In the genomic region with DNA sequence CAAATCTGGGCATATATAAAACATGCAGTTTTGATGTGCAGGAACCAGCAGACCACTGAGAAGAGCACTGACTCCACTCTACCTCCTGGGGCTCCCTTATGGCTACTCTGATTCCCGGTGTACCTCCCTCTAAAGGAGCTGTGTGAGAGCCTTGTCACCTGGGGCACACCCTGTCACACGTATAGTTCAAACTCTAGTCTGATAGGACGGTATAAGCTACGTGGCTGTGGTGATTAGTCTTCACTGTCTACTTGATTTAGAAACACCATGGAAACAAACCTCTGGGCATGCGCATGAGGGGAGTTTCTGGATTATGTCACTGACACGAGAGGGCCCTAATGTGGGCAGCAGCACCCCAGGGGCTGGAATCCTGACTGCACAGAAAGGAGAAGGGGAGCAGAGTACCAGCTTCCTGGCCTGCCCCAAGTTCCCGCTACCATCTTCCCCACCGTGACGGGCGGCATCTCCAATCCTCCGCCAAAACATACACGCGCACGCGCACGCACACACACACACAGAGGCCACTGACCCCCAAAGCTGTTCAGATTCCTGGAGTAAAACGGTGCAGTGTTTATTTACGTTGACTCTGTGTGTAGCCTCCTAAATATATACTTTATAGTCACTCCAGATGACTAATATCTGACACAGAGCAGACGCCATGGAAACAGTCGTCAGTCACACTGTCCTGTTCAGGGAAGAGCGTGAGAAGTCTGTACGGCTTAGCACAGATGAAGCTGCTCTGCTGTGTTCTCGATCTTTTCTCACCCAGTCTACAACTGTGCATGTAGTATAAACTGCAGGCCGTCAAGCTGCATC, we compare ENCODE assay signal across 12 mouse cellular contexts. TPM values are rescaled to one million over a fixed set of nuclear protein-coding genes. Genes with fewer than 3 reads are reported as not detected.
DNase-seq lines count a peak whose midpoint lies in the region; ATAC-seq and TF ChIP-seq lines count a peak whose summit lies in the region.
"Had no signal": no experiment of that assay in that cellular context is flagged by ENCODE, and none has a peak within 500 bp of the region (broad histone marks: within the 10 kb centered on the region; RNA-seq: fewer than 3 reads in every experiment).

No protein-coding gene starts in this region.

- no peak; the same call in 1 of the 2 replicates for TF ChIP-seq CTCF in intestine, postnatal 0 days (IDR thresholded peaks at IDR 0.05; ENCODE audit: low read depth)

- 78% methylated on average over 24 of the region's 24 CpGs for WGBS in hindbrain, embryonic 10.5 days
- 73% methylated on average over 24 of the region's 24 CpGs for WGBS in hindbrain, embryonic 16.5 days
- WGBS in intestine, postnatal 0 days = 37% methylated on average over 24 of the region's 24 CpGs

- no peak overlapping the region for H3K4me3 ChIP-seq in hindbrain, embryonic 10.5 days
- H3K4me3 ChIP-seq in hindbrain, embryonic 16.5 days (ENCODE audit: low read length) = no peak overlapping the region
- peak overlapping the region; percentile 14; the same call in 1 of the 2 replicates for H3K4me3 ChIP-seq in intestine, postnatal 0 days (ENCODE audit: low read depth, low read length)

- H3K27me3 ChIP-seq in hindbrain, embryonic 10.5 days (ENCODE audit: insufficient read depth, poor library complexity, severe bottlenecking) = no peaks in the 10 kb centered on the region
- no peaks in the 10 kb centered on the region for H3K27me3 ChIP-seq in hindbrain, embryonic 16.5 days (replicated peaks; ENCODE audit: control insufficient read depth, insufficient read depth, low read length)
- no peaks in the 10 kb centered on the region for H3K27me3 ChIP-seq in intestine, postnatal 0 days (replicated peaks; ENCODE audit: control insufficient read depth, insufficient read depth, low read length)

- no peak for ATAC-seq in hindbrain, embryonic 16.5 days
- ATAC-seq in intestine, postnatal 0 days = peak; percentile 86

- H3K9ac ChIP-seq in hindbrain, embryonic 16.5 days (ENCODE audit: low read depth, low read length) = no peak overlapping the region
- no peak overlapping the region for H3K9ac ChIP-seq in intestine, postnatal 0 days (ENCODE audit: low read depth, low read length)

- H3K9me3 ChIP-seq in hindbrain, embryonic 10.5 days = no peaks in the 10 kb centered on the region
- no peaks in the 10 kb centered on the region for H3K9me3 ChIP-seq in hindbrain, embryonic 16.5 days (ENCODE audit: control insufficient read depth, low read length)
- no peaks in the 10 kb centered on the region for H3K9me3 ChIP-seq in intestine, postnatal 0 days (ENCODE audit: control insufficient read depth)

- peaks cover 37% of the 10 kb centered on the region for H3K4me1 ChIP-seq in hindbrain, embryonic 10.5 days (replicated peaks)
- peaks cover 2% of the 10 kb centered on the region; the same call in 1 of the 2 replicates for H3K4me1 ChIP-seq in hindbrain, embryonic 16.5 days (ENCODE audit: control insufficient read depth, insufficient read depth, low read depth, low read length)
- H3K4me1 ChIP-seq in intestine, postnatal 0 days (replicated peaks; ENCODE audit: control insufficient read depth, insufficient read depth, low read length) = 0 out of 2 replicates have a peak, but pooled peaks cover 22% of the 10 kb centered on the region

- H3K36me3 ChIP-seq in hindbrain, embryonic 10.5 days = no peaks in the 10 kb centered on the region
- no peaks in the 10 kb centered on the region for H3K36me3 ChIP-seq in hindbrain, embryonic 16.5 days (ENCODE audit: control insufficient read depth, insufficient read depth, low read length)
- no peaks in the 10 kb centered on the region for H3K36me3 ChIP-seq in intestine, postnatal 0 days (ENCODE audit: control insufficient read depth, insufficient read depth)

- no peak overlapping the region for H3K4me2 ChIP-seq in hindbrain, embryonic 16.5 days (ENCODE audit: low read length)
- peak overlapping the region; percentile 51 for H3K4me2 ChIP-seq in intestine, postnatal 0 days (replicated peaks; ENCODE audit: low read depth)
- H3K4me2 ChIP-seq: midbrain, embryonic 11.5 days had no signal

- no peak for DNase-seq in hindbrain, embryonic 10.5 days (ENCODE audit: low spot score)
- DNase-seq in right cerebral cortex, adult 2 months (ENCODE audit: low spot score in 2 of 2) = peak; percentile 18 to 20
- no peak for DNase-seq in right cerebral cortex, postnatal 36 days (ENCODE audit: low spot score in 2 of 2)
- DNase-seq in yolk sac, embryonic 10.5 days (ENCODE audit: low spot score) = peak; percentile 42
- DNase-seq in adrenal gland, postnatal 25 days = no peak
- no peak for DNase-seq in adrenal gland, adult (ENCODE audit: inconsistent age in 2 of 2, low spot score in 1 of 2)
- DNase-seq: cerebellum, adult 9-11 months; gastrocnemius, postnatal 25 days had no signal

- peak overlapping the region; percentile 47; the same call in 1 of the 2 replicates for H3K27ac ChIP-seq in hindbrain, embryonic 10.5 days
- H3K27ac ChIP-seq in hindbrain, embryonic 16.5 days (ENCODE audit: low read depth, low read length) = no peak overlapping the region
- H3K27ac ChIP-seq in intestine, postnatal 0 days (ENCODE audit: low read depth, low read length) = peak overlapping the region; percentile 87

RNA-seq across cellular contexts. Expression of a gene that starts 37.1 kb away (rescaled TPM):
- 13.5 and 16.9 TPM in 2 replicates for polyA plus RNA-seq in hindbrain, embryonic 10.5 days (2016; fragmentation: Nextera tagmentation; extraction: Ambion mirVana)
- 2.2 and 3.0 TPM in 2 replicates for polyA plus RNA-seq in hindbrain, embryonic 16.5 days (2015; fragmentation: Nextera tagmentation; extraction: Ambion mirVana)
- 8.3 and 9.8 TPM in 2 replicates for polyA plus RNA-seq in intestine, postnatal 0 days (2015; fragmentation: Nextera tagmentation; extraction: Ambion mirVana)
- total RNA-seq in adrenal gland, postnatal 25 days (2021) = 6.7 and 7.8 TPM in 2 replicates
- total RNA-seq: MEL had no signal

Comparison
In these comparisons a context has a peak if more than half of its experiments do, and no peak if none do; other contexts are left out.
1. DNase-seq: peak in right cerebral cortex, adult 2 months (2 of 2) and yolk sac, embryonic 10.5 days (single experiment); none in hindbrain, embryonic 10.5 days (single experiment), right cerebral cortex, postnatal 36 days (0 of 2), adrenal gland, postnatal 25 days (single experiment) and adrenal gland, adult (0 of 2).